Mouse (Mus musculus): Measurements from ENCODE around the gene Cnpy1. TPM values are rescaled to one million over a fixed set of nuclear protein-coding genes. Genes with fewer than 3 reads are reported as not detected.

Gene Cnpy1
- polyA plus RNA-seq, 1 experiment from 2014 or later: 0.21 TPM

- no peak overlapping the region for H3K27ac ChIP-seq (replicated peaks)
- H3K4me2 ChIP-seq (replicated peaks; ENCODE audit: low read depth): no peak overlapping the region
- ATAC-seq (ENCODE audit: low FRiP score, low TSS enrichment): no peak
- TF ChIP-seq CTCF (IDR thresholded peaks at IDR 0.05; ENCODE audit: low read depth): no peak
- TF ChIP-seq EP300 (optimal IDR thresholded peaks at IDR 0.05): no peak
- H3K9me3 ChIP-seq (ENCODE audit: control insufficient read depth, low read length): no peaks in the 10 kb centered on the region
- no peak overlapping the region for H3K4me3 ChIP-seq (ENCODE audit: low read depth, low read length)
- DNase-seq (ENCODE audit: low spot score): no peak
- H3K36me3 ChIP-seq (ENCODE audit: control insufficient read depth, insufficient read depth, low read length): no peaks in the 10 kb centered on the region
- no peak overlapping the region for H3K9ac ChIP-seq (ENCODE audit: low read length)
- H3K27me3 ChIP-seq (ENCODE audit: control insufficient read depth, insufficient read depth, low read length): no peaks in the 10 kb centered on the region
- no peaks in the 10 kb centered on the region for H3K4me1 ChIP-seq (replicated peaks; ENCODE audit: control insufficient read depth, insufficient read depth)
- 48% methylated on average over 4 of the region's 4 CpGs for WGBS
Measured at GRCm38 (mm10) chr5:28251211-28251764, 5.7 kb upstream of the Cnpy1 start.

GRCm38 (mm10) chr5:28250479-28250878 lies 4.9 kb upstream of the Cnpy1 start:
- no peaks in the 10 kb centered on the region for H3K27me3 ChIP-seq (ENCODE audit: control insufficient read depth, insufficient read depth, low read length)
- H3K9me3 ChIP-seq (ENCODE audit: control insufficient read depth, low read length): no peaks in the 10 kb centered on the region
- H3K4me1 ChIP-seq (replicated peaks; ENCODE audit: control insufficient read depth, insufficient read depth): no peaks in the 10 kb centered on the region
- TF ChIP-seq EP300 (optimal IDR thresholded peaks at IDR 0.05) (no peak), CTCF (IDR thresholded peaks at IDR 0.05; ENCODE audit: low read depth) (no peak)
- H3K27ac ChIP-seq (replicated peaks): no peak overlapping the region
- H3K4me2 ChIP-seq (replicated peaks; ENCODE audit: low read depth): no peak overlapping the region
- H3K4me3 ChIP-seq (ENCODE audit: low read depth, low read length): no peak overlapping the region
- no peak for ATAC-seq (ENCODE audit: low FRiP score, low TSS enrichment)
- DNase-seq (ENCODE audit: low spot score): no peak
- H3K9ac ChIP-seq (ENCODE audit: low read length): no peak overlapping the region
- 85% methylated on average over 2 of the region's 2 CpGs for WGBS
- no peaks in the 10 kb centered on the region for H3K36me3 ChIP-seq (ENCODE audit: control insufficient read depth, insufficient read depth, low read length)

GRCm38 (mm10) chr5:28245121-28245520 lies 485 bp downstream of the Cnpy1 start:
- H3K9ac ChIP-seq (ENCODE audit: low read length): no peak overlapping the region
- WGBS: 58% methylated on average over 4 of the region's 4 CpGs
- no peaks in the 10 kb centered on the region for H3K36me3 ChIP-seq (ENCODE audit: control insufficient read depth, insufficient read depth, low read length)
- H3K4me2 ChIP-seq (replicated peaks; ENCODE audit: low read depth): no peak overlapping the region
- no peaks in the 10 kb centered on the region for H3K4me1 ChIP-seq (replicated peaks; ENCODE audit: control insufficient read depth, insufficient read depth)
- DNase-seq (ENCODE audit: low spot score) (no peak), ATAC-seq (ENCODE audit: low FRiP score, low TSS enrichment) (no peak)
- no peak overlapping the region for H3K27ac ChIP-seq (replicated peaks)
- TF ChIP-seq CTCF (IDR thresholded peaks at IDR 0.05; ENCODE audit: low read depth) (no peak), EP300 (optimal IDR thresholded peaks at IDR 0.05) (no peak)
- no peak overlapping the region for H3K4me3 ChIP-seq (ENCODE audit: low read depth, low read length)
- H3K27me3 ChIP-seq (ENCODE audit: control insufficient read depth, insufficient read depth, low read length): no peaks in the 10 kb centered on the region
- no peaks in the 10 kb centered on the region for H3K9me3 ChIP-seq (ENCODE audit: control insufficient read depth, low read length)

GRCm38 (mm10) chr5:28243501-28244177 lies 2.0 kb downstream of the Cnpy1 start:
- WGBS: 68% methylated on average over 8 of the region's 8 CpGs
- no peak for ATAC-seq (ENCODE audit: low FRiP score, low TSS enrichment)

GRCm38 (mm10) chr5:28241423-28241822 lies 4.2 kb downstream of the Cnpy1 start:
- Histone ChIP-seq H3K27me3 (ENCODE audit: control insufficient read depth, insufficient read depth, low read length) (no peaks in the 10 kb centered on the region), H3K9me3 (ENCODE audit: control insufficient read depth, low read length) (no peaks in the 10 kb centered on the region), H3K4me3 (ENCODE audit: low read depth, low read length) (no peak overlapping the region), H3K4me1 (replicated peaks; ENCODE audit: control insufficient read depth, insufficient read depth) (no peaks in the 10 kb centered on the region), H3K4me2 (replicated peaks; ENCODE audit: low read depth) (no peak overlapping the region), H3K36me3 (ENCODE audit: control insufficient read depth, insufficient read depth, low read length) (no peaks in the 10 kb centered on the region), H3K27ac (replicated peaks) (no peak overlapping the region), H3K9ac (ENCODE audit: low read length) (no peak overlapping the region)
- 83% methylated on average over 4 of the region's 4 CpGs for WGBS
- no peak for DNase-seq (ENCODE audit: low spot score)
- TF ChIP-seq EP300 (optimal IDR thresholded peaks at IDR 0.05): no peak
- no peak for TF ChIP-seq CTCF (IDR thresholded peaks at IDR 0.05; ENCODE audit: low read depth)
- no peak for ATAC-seq (ENCODE audit: low FRiP score, low TSS enrichment)

More at GRCm38 (mm10) chr5:28243501-28244177, 2.0 kb downstream of the Cnpy1 start:
- Histone ChIP-seq H3K9me3 (ENCODE audit: control insufficient read depth, low read length) (no peaks in the 10 kb centered on the region), H3K4me3 (ENCODE audit: low read depth, low read length) (no peak overlapping the region), H3K4me1 (replicated peaks; ENCODE audit: control insufficient read depth, insufficient read depth) (no peaks in the 10 kb centered on the region), H3K27ac (replicated peaks) (no peak overlapping the region), H3K9ac (ENCODE audit: low read length) (no peak overlapping the region), H3K4me2 (replicated peaks; ENCODE audit: low read depth) (no peak overlapping the region), H3K27me3 (ENCODE audit: control insufficient read depth, insufficient read depth, low read length) (no peaks in the 10 kb centered on the region), H3K36me3 (ENCODE audit: control insufficient read depth, insufficient read depth, low read length) (no peaks in the 10 kb centered on the region)
- TF ChIP-seq EP300 (optimal IDR thresholded peaks at IDR 0.05) (no peak), CTCF (IDR thresholded peaks at IDR 0.05; ENCODE audit: low read depth) (no peak)
- DNase-seq (ENCODE audit: low spot score): no peak

- no peak overlapping the region for H3K4me2 ChIP-seq (replicated peaks; ENCODE audit: low read depth)
Measured at GRCm38 (mm10) chr5:28239829-28240228, 5.8 kb downstream of the Cnpy1 start.

More at GRCm38 (mm10) chr5:28239829-28240228, 5.8 kb downstream of the Cnpy1 start:
- no peaks in the 10 kb centered on the region for H3K4me1 ChIP-seq (replicated peaks; ENCODE audit: control insufficient read depth, insufficient read depth)
- no peak for TF ChIP-seq EP300 (optimal IDR thresholded peaks at IDR 0.05)
- no peak overlapping the region for H3K4me3 ChIP-seq (ENCODE audit: low read depth, low read length)
- H3K27me3 ChIP-seq (ENCODE audit: control insufficient read depth, insufficient read depth, low read length): no peaks in the 10 kb centered on the region
- H3K9me3 ChIP-seq (ENCODE audit: control insufficient read depth, low read length): no peaks in the 10 kb centered on the region
- 82% methylated on average over 5 of the region's 5 CpGs for WGBS
- no peak overlapping the region for H3K27ac ChIP-seq (replicated peaks)
- no peak for DNase-seq (ENCODE audit: low spot score)
- no peak for ATAC-seq (ENCODE audit: low FRiP score, low TSS enrichment)
- no peak overlapping the region for H3K9ac ChIP-seq (ENCODE audit: low read length)
- no peaks in the 10 kb centered on the region for H3K36me3 ChIP-seq (ENCODE audit: control insufficient read depth, insufficient read depth, low read length)

Measured in stomach, postnatal 0 days (tissue).